Mouse (Mus musculus) NIH3T3 (cell line): ENCODE results near the gene Nf1.
A peak's percentile ranks its signal among the peaks of the same experiment; 100 is the strongest.

ENCODE experiments used
- DNase-seq: peaks from one replicate; pipeline ENCODE4 v3.0.0-alpha.2; 2012; ENCODE audit warnings: low read depth

Gene Nf1

GRCm38 (mm10) chr11:79468097-79468496 is 128.6 kb downstream of the Nf1 start:
- no peak for DNase-seq

GRCm38 (mm10) chr11:79483392-79483791 is 143.9 kb downstream of the Nf1 start:
- no peak for DNase-seq

- DNase-seq: peak; percentile 7
Measured at GRCm38 (mm10) chr11:79483876-79484528, 144.5 kb downstream of the Nf1 start.

- DNase-seq: no peak
Measured at GRCm38 (mm10) chr11:79484721-79485120, 145.2 kb downstream of the Nf1 start.

- peak; percentile 9 for DNase-seq
Measured at GRCm38 (mm10) chr11:79494976-79495800, 155.7 kb downstream of the Nf1 start.

GRCm38 (mm10) chr11:79502917-79503316 is 163.4 kb downstream of the Nf1 start:
- DNase-seq: no peak

GRCm38 (mm10) chr11:79503845-79504244 is 164.4 kb downstream of the Nf1 start, which contains the start of gene Omg:
Gene Omg, minus strand, starts transcription at chr11:79504084.
- no peak for DNase-seq

- no peak for DNase-seq
Measured at GRCm38 (mm10) chr11:79504506-79504905, 165.0 kb downstream of the Nf1 start.

GRCm38 (mm10) chr11:79511970-79512369 is 172.5 kb downstream of the Nf1 start:
- DNase-seq: no peak

GRCm38 (mm10) chr11:79515331-79515730 is 175.8 kb downstream of the Nf1 start:
- peak; percentile 70 for DNase-seq

GRCm38 (mm10) chr11:79515798-79516197 is 176.3 kb downstream of the Nf1 start:
- no peak for DNase-seq

- no peak for DNase-seq
Measured at GRCm38 (mm10) chr11:79519299-79519698, 179.8 kb downstream of the Nf1 start.

GRCm38 (mm10) chr11:79519878-79520291 is 180.4 kb downstream of the Nf1 start:
- DNase-seq: peak; percentile 50

- DNase-seq: no peak
Measured at GRCm38 (mm10) chr11:79520772-79521171, 181.3 kb downstream of the Nf1 start.

GRCm38 (mm10) chr11:79521930-79522329 is 182.4 kb downstream of the Nf1 start:
- DNase-seq: no peak

- no peak for DNase-seq
Measured at GRCm38 (mm10) chr11:79522944-79523343, 183.5 kb downstream of the Nf1 start.

- DNase-seq: no peak
Measured at GRCm38 (mm10) chr11:79523560-79524309, 184.2 kb downstream of the Nf1 start, which contains the start of gene Evi2b. Gene Evi2b, minus strand, starts transcription at chr11:79523762.

- no peak for DNase-seq
Measured at GRCm38 (mm10) chr11:79524310-79524575, 184.8 kb downstream of the Nf1 start.

GRCm38 (mm10) chr11:79526549-79526948 is 187.1 kb downstream of the Nf1 start:
- DNase-seq: no peak

GRCm38 (mm10) chr11:79527015-79527738 is 187.7 kb downstream of the Nf1 start:
- DNase-seq: peak; percentile 35

GRCm38 (mm10) chr11:79527739-79528384 is 188.4 kb downstream of the Nf1 start:
- DNase-seq: no peak

GRCm38 (mm10) chr11:79528601-79529000 is 189.1 kb downstream of the Nf1 start:
- DNase-seq: no peak
